Mouse (Mus musculus): ENCODE data around the gene Rasl10a.
"Not testable (repeated sequence)": the region's sequence is repeated elsewhere in the genome, so short reads cannot be mapped to it uniquely, and the experiment has no call there.

Rasl10a gene

DNA sequence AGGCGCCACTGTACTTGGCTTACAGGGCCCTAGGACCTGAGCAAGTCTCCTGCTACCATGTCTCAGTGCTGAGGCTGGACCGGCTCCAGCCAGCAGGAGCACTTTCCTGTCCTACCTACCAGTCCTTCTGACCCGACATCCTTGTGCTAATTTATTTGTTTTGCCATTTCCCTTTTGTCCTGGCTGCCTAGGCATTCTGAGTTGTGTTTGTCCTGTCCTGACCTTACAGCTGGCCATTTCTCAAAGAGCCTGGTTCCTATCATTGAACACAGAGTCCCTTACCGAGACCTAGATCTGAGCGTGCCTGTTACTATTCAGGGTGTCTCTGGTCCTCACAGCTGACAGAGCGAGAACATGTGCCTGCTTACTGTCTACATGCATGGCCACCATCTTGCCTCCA lies 3.1 kb upstream of the Rasl10a start:
- DNase-seq, result no peak

DNA sequence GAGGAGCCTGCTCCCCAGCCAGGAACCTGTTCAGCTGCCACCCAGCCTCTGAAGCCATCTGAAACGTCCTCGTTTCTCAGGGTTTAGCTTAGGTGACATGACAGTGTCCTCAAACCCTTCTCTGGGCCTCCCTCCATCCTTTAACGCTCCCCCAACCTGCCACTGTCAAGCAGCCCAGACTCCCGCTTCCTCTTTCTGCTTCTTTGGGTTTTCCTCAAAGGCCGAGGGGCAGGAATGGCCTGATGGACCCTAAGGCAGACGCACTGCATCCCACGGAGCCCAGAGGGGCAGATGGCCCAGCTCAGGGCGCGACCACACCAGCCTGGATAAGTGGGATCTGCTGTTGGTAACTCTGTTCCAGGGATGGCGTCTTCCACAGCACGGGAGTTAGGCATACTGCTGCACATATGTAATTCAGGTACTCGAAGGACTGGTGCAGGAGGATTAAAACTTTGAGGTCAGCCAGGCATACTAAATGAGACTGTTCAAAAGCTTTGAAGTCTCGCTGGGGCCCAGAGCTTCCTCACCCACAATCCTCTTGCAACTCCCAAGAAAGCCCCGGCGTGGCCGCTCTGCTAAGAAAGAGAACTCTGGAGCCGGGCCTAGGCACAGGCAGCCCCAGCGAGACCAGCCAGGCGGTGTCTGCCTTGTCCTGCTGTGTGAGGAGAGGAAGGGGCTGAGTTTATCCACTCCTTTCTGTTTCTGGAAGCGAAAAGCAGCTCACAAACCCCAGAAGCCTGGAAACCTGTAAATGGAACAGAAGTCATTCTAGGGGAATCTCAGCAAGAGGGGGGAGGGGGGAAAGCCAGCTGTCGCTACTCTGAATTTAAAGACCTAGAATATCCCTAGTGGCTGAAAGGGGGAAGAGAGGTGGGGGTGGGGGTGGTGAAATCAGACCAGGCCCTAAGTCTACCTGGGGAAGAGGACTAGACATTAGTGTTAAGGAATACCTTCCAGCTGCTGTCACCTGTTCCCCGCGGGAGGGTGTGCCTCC lies 1.7 kb upstream of the Rasl10a start:
- DNase-seq, result no peak

DNA sequence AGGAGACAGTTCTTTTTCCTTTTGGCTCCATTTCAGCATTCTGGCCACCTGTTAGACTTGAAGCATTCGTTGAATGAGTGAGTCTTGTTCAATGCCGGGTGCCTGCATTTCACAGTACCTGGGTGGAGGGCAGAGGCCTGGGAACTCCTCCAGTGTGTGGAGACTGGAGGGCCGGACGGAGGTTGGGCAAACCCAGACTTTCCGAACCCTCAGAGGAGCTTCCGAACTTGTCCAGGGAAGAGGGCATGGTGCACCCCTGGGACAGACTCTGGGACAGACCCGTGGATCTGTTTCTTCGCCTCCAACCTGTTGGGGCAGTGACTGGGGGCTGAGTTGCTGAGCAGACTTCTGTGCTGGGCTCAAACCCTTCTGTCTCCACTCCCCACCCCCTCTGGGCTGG lies 864 bp upstream of the Rasl10a start:
- no peak for DNase-seq

DNA sequence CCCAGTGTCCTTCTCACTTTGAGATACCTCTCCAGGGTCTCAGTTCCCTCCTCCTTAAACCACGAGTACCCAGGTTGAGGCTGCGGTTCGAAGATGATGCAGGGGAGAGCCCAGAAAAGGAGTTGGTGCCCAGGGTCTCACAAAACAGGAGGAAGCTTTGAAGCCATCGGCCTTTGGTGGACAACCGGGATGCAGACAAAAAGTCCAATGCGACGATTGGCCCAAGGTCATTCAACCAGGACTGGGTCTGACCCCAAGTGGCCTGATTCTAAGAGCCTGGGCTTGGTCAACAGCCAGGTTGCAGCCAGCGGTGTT lies 430 bp upstream of the Rasl10a start:
- no peak for DNase-seq

DNA sequence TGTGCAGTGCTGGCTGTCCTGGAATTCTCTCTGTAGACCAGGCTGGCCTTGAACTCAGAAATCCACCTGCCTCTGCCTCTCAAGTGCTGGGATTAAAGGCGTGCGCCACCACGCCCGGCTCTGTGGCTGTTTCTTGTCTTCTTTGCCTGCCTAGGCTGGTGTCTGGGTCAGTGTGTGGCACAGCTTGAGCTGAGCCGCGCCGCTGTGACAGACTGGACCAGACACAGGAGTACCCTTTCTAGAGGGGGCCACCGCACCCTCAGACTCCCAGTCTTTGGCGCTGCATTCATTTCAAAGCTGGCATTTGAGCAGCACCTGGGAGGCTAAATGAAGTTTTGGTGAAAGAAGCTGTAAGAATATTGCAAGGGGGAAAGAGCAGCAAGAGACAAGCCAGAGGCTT lies 855 bp downstream of the Rasl10a start:
- no peak for DNase-seq

DNA sequence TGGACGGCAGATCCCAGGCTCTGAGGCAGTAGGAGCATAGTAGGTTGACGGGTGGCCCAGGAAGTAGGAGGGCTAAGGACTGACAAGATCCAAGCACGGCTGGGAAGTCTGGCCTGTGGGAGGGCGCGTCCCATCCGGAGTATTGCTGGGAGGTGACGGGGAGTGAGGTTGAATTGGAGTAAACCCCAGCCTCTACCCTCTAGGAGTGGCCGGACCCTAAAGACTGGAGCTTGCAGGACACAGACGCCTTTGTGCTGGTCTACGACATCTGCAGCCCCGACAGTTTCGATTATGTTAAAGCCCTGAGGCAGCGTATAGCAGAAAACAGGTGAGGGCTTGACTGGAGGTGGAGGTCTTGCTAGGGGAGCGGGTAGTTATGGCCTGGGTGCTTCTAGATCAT lies 1.3 kb downstream of the Rasl10a start:
- DNase-seq, result no peak

DNA sequence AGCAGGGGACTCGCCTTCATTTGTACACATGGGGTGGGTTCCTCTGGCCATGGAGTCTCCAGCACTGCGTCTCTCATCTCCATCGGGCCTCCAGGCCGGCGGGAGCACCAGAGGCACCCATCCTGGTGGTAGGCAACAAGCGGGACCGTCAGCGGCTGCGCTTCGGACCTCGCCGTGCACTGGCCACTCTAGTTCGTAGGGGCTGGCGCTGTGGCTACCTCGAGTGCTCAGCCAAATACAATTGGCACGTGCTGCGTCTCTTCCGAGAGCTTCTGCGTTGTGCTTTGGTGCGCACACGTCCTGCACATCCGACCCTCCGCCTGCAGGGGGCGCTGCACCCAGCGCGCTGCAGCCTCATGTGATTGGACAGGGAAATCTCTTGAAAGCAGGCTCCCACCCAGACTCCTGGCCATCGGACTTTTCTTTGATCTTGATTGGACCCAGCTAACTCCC lies 1.8 kb downstream of the Rasl10a start:
- peak; percentile 35 for DNase-seq

DNA sequence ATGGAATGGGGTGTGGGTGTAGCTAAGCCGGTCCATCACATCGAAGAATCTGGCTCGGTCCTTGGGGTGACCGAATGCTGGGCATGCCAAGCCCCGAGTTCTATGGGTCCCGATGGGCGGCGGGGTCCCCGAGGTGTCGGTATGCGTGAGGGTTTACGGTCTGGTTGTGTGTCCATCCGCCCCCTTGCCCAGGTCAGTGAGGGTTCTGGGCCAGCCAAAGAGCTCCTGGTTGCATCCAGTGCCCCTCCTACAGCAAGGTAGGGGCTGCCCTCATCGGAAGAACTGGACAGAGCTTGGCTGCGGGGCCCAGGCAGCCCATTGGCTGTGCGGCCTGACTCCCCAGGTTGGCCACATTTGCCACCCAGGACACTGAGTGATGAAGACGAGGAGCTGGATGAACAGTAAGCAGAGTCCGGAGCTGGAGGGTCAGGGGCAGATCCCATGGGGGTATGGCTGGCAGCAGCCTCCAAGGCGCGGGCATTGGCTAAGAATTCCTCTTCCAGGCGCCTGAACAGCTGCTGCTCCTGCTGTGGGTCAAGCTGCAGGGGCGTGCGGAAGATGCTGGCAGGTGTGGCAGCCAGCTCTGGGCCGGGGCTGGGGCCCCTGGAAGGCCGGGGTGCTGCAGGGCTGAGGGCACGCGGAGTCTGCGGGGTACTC lies 3.0 kb downstream of the Rasl10a start:
- no peak for DNase-seq

DNA sequence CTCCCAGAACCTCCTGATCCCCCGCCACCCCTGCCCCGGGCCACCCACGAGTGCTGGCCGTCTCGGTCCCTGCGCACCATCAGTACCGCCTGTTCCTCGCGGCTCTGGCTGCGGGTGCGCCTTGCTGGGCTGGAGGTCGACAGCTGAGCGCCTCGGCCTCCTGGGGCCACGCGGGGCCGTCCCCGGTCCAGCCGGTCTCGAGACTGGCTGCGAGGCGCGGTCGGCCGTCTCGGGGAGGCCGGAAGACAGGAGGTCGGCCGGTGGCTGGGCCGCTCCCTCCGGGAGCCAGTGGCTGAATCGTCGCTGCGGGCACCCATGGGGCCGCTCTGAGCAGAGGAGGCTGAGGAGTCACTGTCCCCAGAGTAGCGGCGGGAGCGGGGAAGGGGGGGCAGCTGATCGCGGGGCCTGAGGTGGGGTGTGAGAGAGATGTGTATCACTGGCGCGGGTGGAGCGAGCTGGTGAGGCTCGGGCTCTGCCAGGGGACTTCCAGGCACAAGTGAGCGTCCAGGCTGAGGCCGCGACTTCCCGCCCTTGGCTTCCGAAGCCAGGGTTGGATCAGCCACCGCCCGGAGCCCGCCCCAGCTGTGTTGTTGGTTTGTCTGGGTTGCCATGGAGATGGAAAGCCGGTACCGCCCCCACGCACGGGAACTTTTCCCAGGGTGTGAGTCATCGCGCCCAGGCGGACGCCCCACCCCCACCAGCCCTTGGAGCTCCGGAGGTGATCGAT lies 3.6 kb downstream of the Rasl10a start:
- DNase-seq, result peak; percentile 95

DNA sequence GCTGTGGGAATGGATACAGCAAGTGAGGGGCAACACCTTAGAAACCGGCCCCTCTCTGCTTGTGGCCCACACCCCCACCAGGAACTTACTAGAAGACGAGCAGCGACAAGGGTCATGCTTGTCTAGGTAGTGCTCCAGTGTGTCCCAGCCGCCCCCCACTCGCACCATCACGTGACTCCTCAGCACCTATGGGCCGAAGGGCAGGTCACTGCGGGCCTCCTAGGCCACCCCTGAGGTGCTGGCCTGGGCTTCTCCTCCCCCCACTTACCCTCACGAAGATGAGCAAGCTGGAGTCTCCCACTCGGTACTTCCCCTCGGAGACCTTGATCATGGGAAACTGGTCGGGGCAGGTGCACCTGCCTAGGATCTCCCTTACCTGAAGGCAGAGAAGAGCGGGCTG lies 4.4 kb downstream of the Rasl10a start:
- no peak for DNase-seq

DNA sequence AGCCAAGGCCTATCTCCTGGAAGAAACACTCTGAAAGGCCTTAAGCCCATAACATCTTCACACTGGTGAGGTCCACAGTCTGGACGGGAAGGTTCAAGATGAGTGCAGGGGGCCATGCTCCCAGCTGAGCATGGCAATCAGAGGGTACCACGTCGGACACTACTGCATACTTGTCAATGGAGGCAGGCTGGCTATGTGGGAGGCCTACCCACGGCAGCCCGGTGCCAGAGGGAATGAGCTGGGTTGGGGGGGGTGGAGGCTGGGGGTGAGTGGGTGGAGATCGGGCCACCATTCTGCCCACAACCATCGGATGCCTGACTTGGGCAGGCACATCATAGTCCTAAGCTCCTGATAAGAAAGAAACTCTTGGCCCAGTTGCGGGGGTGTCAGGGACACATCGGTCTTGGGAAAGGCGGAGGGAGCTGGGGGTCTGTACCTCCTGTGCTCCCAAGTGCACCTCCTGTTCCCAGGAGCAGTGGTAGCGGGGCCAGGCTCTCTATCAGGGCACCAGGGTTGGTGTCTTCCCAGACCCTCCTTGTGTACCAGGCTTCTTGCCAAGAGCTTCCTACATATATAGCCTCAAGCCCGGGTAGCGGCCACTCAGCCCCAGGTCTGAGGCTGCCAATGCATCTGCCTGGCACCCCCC lies 5.1 kb downstream of the Rasl10a start:
- DNase-seq, result no peak

DNA sequence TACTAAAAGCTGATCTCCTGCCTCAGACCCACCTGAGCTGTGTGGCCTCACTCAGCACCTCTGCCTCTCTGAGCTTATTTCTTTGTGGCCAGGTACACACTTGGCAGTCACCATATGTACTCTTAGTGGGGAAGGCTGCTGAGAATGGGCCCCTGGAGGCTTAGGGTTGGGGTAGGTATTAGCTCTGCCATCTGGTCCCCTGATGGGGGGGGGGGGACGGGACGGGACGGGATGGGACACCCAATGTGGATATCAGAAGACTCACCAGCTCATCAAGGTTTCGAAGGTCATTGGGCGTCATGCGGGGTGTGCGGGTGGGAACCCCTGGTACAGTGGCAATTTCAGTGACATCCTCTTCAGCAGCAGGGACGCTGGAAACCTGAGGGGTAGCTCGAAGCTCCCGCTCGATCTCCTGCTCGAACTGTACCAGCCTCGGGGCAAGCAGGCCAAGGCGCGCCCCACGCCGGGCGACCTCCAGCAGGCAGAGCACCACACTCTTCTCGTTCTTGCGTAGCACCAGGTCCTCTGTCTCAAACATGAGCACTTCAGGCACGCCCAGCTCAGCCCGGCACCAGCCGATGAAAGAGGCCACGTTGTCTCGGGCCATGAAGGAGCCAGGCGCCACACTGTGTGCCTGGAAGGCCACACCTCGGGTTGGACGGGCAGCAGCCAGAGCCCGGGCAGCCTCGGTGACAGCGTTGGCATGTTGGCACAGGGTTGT lies 5.8 kb downstream of the Rasl10a start:
- no peak for DNase-seq

DNA sequence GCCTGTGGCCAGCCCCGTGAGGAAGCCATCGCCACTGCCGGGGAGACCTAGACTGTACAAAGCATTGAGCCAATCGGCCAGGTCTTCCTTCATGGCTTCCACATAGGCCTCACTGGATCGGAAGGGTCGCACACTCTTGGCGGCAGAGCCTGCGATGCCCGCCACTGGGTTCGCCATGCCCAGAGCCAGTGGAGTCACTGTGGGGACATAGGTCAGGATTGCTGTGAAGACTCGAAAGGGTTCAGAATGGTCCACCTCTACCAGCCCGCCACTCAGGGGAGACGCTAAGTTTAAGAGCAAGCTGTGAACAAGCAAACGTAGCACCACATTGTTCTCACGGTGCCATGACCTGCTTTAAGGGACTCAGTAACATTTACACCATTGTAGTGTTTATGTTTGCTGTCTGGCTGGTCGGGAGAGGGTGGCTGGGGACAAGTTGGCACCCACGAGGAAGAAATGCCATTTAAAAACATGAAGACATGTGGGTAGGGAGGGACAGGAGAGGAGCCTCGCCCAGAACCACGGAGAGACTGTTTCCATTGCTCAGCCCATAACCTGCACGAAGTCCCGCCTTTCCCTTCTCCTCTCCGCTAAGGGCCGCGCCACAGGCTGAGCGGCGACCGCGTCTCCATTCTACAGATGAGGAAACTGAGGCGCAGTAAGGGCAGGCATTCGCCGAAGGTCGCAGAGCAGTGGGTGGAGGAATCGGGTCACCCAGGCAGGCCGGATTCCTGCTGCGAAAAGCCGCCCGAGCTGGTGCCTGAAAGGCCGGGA lies 6.5 kb downstream of the Rasl10a start:
- no peak for DNase-seq

DNA sequence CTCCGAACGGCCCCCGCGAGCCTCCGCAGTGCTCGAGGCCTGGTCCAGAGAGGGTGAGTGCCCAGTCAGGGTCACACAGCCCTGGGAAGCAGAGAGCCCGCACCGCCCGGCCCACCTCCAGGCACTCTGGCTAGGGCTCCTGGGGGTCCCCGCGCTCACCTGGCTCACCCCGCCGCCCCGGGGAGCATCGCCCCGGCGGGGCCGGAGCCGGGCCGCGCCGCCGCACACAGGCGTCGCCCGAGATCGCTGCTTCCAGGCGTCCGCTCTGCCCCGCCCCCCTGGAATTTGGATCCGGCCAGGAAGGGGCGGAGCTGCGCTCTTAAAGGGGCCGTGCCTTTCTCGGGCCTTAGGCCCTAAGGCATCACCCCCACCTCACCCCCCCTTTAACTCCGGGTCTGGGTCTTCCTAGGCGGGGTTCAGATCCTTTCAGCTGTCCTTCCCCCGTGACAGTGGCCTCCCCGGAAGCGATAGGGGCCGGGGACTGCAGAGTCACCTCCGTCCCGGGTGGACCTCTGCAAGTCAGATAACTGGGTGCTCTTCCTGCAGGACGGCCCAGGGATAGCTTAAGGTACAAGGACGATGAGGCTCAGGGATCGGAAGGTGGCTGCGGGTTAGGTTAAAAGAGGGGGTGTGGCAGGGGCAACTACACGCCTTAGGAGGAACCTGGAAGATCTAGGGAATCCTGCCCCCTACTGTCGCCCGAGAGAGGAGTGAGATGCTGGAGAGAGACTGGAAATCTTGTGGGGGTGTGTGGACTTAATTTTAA lies 7.3 kb downstream of the Rasl10a start, which contains the start of gene Gas2l1:
Gas2l1 (minus strand) TSS at position 272 of the 766 bp plus-strand sequence.
- DNase-seq, result peak; percentile 91

DNA sequence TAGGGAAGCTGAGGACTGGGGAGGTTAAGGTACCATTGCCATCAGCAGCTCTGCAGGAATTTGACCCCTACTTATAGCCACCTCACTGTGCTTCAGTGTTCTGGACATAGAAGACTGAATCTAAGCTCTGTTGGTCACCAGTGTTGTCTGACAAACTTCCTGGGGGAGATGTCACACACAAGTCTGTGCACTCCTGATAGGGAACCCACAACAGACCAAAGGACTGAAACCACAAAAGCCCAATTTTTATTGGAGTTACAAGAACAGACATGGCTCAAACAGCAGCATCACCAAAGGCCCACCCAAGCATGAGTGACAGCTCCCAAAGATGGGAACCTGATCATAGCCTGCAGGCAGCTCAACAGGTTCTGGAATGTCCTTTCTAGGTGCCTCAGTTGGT lies 9.1 kb downstream of the Rasl10a start:
- no peak for DNase-seq

DNA sequence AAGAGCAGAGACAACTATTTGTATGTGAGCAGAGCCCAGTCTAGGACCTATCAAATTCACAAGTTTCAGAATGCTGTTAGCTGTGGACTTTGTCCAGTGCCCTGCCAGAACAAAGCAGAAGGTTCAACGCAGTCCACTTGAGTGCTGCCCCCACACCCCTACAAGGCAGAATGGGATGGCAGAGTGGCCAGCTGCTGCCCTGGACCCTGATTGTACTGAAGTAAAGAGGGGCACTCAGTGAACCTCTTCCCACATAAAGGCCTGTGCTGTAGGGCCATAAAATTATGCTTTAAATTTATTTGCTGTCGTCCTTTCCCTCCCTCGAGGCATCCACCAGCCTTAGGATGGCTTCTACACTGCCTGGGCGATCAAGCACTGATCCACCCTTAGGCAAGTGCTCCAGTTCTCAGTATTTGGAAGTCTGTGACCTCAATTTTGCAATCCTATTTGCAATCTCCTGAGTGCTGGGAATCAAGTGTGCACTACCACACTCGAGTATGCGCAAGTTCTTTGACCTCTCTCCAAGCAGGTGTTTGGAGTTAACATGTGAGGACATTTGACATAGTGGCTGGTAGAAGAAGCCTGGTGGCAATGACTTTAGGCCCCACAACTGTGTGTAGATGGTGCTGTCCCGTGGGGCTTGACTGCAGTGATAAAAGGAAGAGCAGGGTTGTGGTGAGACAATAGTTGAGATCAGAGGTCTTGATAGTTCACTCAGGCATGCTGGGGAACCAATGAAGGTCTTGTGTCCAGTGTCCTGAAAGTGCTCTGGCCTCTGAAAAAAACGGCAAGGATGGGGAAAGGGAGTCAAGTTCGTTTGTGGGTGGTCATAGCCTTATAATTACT lies 10.4 kb downstream of the Rasl10a start:
- peak; percentile 26 for DNase-seq

DNA sequence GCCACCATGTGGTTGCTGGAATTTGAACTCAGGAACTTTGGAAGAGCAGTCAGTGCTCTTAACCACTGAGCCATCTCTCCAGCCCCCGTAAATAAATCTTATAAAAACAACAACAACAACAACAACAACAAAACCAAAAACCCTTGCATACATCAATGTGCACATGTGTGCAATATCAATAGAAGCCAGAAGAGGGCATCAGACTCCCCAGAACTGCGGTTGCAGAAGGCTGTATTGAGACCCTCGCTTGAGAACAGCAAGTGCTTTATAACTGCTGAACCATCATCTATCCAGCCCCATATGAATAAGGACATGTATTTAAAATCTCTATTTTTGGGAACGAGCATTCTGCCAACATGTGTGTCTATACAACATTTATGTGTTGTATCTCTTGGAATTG lies 17.0 kb downstream of the Rasl10a start:
- peak; percentile 37 for DNase-seq

DNA sequence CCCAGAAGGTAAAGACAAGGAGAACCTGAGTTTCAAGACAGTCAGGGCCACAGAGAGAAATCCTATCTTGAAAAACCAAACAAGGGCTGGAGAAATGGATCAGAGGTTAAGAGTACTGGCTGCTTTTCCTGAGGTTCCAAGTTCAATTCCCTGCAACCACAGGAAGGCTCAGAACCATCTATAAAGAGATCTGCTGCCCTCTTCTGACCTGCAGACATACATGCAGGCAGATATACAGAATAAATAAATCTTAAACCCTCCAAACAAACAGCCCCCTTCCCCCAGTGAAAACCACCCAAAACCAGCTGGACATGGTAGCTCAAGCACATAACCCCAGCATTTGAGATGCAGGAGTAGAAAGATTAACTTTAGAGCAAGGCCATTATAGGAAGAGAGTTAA lies 17.8 kb downstream of the Rasl10a start:
- DNase-seq, result no peak

DNA sequence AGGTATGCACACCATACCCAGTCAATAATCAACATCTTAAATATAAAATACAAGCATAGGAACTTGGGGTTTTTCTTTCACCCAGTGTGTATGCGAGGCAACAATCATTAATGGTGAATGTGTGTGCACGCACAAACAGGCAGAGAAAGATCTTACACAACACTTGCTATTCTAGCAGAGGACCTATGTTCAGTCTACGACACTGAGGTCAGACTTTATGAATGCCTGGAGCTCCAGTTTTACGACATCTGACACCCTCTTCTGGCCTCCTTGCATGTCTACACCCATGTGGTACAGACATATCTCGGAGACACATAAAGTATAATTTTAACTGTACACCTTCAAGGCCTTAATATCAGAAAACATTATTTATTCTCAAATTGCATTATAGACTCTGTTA lies 18.9 kb downstream of the Rasl10a start:
- DNase-seq, result not testable (repeated sequence)

DNA sequence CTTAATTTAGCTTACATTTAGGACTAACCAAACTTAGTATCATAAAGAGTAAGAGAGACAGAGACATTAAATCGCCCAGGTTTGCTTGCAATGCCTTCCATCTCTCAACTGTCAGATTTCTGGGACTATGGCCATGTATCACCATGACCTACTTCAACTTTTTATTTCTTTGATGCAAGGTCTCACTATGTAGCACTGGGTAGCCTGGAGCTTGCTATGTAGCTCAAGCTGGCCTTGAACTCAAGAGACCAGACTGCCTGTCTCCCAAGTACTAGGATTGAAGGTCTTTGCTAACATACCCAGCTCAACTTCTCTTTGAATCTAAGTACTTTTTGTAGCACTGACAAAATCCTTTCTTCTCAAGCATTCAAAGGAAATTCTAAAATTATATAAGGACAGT lies 31.2 kb downstream of the Rasl10a start:
- DNase-seq, result no peak

Data from lung, postnatal 14 days (tissue).